Mouse (Mus musculus): Measurements from ENCODE around the gene Mus81. TPM values are rescaled to one million over a fixed set of nuclear protein-coding genes. Genes with fewer than 3 reads are reported as not detected.

Mus81 gene
- polyA plus RNA-seq, 1 experiment from 2014 or later: 57.1 TPM

DNA sequence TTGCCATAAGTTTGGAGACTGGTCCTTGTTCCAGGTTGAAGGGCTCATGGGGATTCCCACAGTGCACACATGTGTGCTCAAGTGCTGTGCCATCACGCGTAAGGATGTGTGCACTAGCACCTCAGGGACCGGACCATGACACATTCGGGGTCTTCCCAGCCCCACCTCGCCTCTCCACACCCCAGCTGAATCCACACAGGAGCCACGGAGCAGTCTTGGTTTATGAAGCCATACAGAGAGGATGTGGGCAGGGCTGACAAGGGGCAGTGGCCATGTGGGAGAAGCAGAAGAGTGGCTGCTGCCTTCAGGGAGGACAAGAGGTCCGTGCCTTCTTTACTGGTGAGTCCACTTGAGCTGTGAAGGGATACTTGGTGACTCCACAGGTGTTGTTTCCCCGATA, 23.2 kb downstream of the Mus81 start:
- H3K4me3 ChIP-seq (ENCODE audit: low read depth, low read length): no peak overlapping the region
- H3K4me1 ChIP-seq (ENCODE audit: control insufficient read depth, insufficient read depth, low read length): peaks cover 11% of the 10 kb centered on the region
- DNase-seq (ENCODE audit: low spot score) (no peak), ATAC-seq (no peak)
- no peak overlapping the region for H3K9ac ChIP-seq (ENCODE audit: low read length)
- H3K27me3 ChIP-seq (replicated peaks; ENCODE audit: control insufficient read depth, insufficient read depth, low read length): no peaks in the 10 kb centered on the region
- no peak overlapping the region for H3K4me2 ChIP-seq (ENCODE audit: low read length)
- no peaks in the 10 kb centered on the region for H3K9me3 ChIP-seq (replicated peaks; ENCODE audit: control insufficient read depth, low read length)
- no peak overlapping the region for H3K27ac ChIP-seq (ENCODE audit: low read depth, low read length)
- H3K36me3 ChIP-seq (ENCODE audit: control insufficient read depth, insufficient read depth, low read length): peaks cover 58% of the 10 kb centered on the region
- 97% methylated on average over 8 of the region's 8 CpGs for WGBS

DNA sequence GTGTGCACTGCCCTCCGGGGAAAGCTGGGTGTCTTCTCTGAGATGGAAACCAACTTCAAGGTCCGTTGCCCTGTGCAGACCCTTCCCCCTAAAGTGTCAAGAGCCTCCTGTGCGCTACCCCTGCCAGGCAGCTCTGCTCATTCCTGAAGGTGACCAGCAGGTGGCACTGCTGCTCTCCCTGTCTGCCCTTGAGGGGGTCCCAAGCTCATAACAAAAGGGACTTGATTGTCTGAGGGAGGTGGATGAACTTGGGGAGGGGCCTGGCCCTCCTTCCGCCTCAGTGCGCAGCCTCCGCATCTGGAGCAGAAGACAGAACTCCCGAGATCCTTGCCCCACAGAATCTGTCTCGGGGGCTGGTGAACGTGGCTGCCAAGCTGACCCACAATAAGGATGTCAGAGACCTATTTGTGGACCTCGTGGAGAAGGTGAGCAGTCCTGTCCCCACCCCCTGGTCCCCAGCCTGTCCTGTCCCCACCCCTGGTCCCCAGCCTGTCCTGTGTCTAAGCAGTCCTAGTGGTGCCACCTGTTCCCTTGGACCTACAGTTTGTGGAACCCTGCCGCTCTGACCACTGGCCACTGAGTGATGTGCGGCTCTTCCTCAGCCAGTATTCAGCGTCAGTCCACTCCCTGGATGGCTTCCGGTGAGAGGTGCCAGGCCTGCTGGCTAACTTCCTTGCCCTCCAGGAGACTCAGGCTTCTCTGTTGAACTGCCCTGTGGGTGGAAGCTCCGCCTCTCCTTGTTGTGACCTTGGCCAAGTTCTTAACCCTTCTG, 24.2 kb downstream of the Mus81 start:
- Histone ChIP-seq H3K9me3 (replicated peaks; ENCODE audit: control insufficient read depth, low read length) (no peaks in the 10 kb centered on the region), H3K27me3 (replicated peaks; ENCODE audit: control insufficient read depth, insufficient read depth, low read length) (no peaks in the 10 kb centered on the region), H3K36me3 (ENCODE audit: control insufficient read depth, insufficient read depth, low read length) (peaks cover 58% of the 10 kb centered on the region), H3K4me2 (ENCODE audit: low read length) (peak overlapping the region; percentile 47), H3K27ac (ENCODE audit: low read depth, low read length) (peak overlapping the region; percentile 52; the same call in 1 of the 2 replicates), H3K9ac (ENCODE audit: low read length) (peak overlapping the region; percentile 58), H3K4me3 (ENCODE audit: low read depth, low read length) (peak overlapping the region; percentile 11), H3K4me1 (ENCODE audit: control insufficient read depth, insufficient read depth, low read length) (peaks cover 14% of the 10 kb centered on the region)
- DNase-seq (ENCODE audit: low spot score): peak; percentile 88
- 41% methylated on average over 15 of the region's 15 CpGs for WGBS
- peak; percentile 62 for ATAC-seq

DNA sequence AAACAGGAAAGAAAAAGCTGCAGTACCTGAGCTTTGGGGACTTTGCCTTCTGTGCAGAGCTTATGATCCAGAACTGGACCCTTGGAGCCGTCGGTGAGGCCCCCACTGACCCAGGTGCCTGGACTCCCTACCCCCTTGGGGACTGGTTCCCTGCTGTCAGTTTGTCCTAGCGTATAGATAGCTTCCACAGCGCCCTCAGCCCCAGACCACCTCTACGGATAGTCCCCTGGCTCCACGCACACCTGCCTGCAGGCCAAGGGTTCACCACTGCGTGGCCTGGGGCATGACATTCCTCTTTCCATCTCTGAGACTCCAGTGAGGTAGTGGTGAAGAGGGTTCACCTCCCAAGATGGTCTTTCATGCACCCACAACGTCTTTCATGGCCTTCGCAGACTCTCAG, 25.0 kb downstream of the Mus81 start:
- Histone ChIP-seq H3K4me3 (ENCODE audit: low read depth, low read length) (no peak overlapping the region), H3K36me3 (ENCODE audit: control insufficient read depth, insufficient read depth, low read length) (peaks cover 58% of the 10 kb centered on the region), H3K27me3 (replicated peaks; ENCODE audit: control insufficient read depth, insufficient read depth, low read length) (no peaks in the 10 kb centered on the region), H3K4me1 (ENCODE audit: control insufficient read depth, insufficient read depth, low read length) (peaks cover 14% of the 10 kb centered on the region), H3K4me2 (ENCODE audit: low read length) (no peak overlapping the region), H3K9ac (ENCODE audit: low read length) (no peak overlapping the region), H3K27ac (ENCODE audit: low read depth, low read length) (no peak overlapping the region), H3K9me3 (replicated peaks; ENCODE audit: control insufficient read depth, low read length) (no peaks in the 10 kb centered on the region)
- ATAC-seq: no peak
- DNase-seq (ENCODE audit: low spot score): no peak
- WGBS: 87% methylated on average over 9 of the region's 9 CpGs

DNA sequence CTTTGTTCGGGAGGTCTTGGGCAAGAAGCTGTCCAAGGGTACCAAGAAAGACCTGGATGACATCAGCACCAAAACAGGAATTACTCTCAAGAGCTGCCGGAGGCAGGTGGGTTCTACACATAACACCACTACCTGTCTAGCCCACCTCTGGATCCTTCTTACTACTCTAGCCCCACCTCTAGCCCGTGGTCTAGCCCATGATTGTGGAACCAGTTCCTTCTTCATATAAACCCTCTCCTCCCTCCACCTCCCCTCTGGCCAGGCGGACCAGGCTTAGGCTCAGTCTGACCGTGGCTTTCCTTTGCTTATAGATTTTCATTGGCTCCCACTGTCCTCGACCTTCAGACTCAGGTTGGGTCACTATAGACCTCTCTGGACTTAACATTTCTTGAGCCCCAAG, 26.8 kb downstream of the Mus81 start:
- DNase-seq (ENCODE audit: low spot score) (no peak), ATAC-seq (no peak)

DNA sequence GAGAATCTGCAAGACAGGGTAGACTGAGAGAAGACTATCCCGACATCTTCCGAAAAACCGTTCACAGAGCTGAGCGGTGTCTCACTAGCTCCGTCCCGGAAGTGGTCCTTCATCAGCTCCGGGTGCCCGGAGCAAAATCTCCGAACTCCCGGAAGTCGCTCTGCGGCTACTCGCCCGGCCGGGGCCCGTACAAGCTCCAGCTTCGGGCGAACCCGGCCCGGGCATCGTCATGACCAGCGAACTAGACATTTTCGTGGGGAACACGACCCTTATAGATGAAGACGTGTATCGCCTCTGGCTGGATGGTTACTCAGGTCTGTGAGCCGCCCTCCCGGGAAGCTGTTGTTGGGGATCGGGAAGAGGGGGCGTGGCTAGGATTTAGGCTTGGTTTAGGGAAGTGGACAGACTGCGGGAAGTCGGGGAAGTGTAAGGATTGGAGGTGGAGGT, 27.7 kb downstream of the Mus81 start, which contains the start of gene Fibp:
Gene Fibp, plus strand, starts transcription at position 151 of the 447 bp plus-strand sequence.
- peak within 1 kb of the TSS; percentile 92 for H3K4me2 ChIP-seq (ENCODE audit: low read length)
- 1% methylated on average over 32 of the region's 32 CpGs for WGBS
- H3K36me3 ChIP-seq (ENCODE audit: control insufficient read depth, insufficient read depth, low read length): peaks cover 33% of the 10 kb centered on the region
- H3K9me3 ChIP-seq (replicated peaks; ENCODE audit: control insufficient read depth, low read length): no peaks in the 10 kb centered on the region
- H3K27ac ChIP-seq (ENCODE audit: low read depth, low read length): peak within 1 kb of the TSS; percentile 55
- peak; percentile 54 for ATAC-seq
- no peaks in the 10 kb centered on the region for H3K27me3 ChIP-seq (replicated peaks; ENCODE audit: control insufficient read depth, insufficient read depth, low read length)
- peak; percentile 94 for DNase-seq (ENCODE audit: low spot score)
- peaks cover 30% of the 10 kb centered on the region for H3K4me1 ChIP-seq (ENCODE audit: control insufficient read depth, insufficient read depth, low read length)
- H3K9ac ChIP-seq (ENCODE audit: low read length): peak within 1 kb of the TSS; percentile 80
- H3K4me3 ChIP-seq (ENCODE audit: low read depth, low read length): peak within 1 kb of the TSS; percentile 81

More for the DNA sequence above, 26.8 kb downstream of the Mus81 start:
- peaks cover 21% of the 10 kb centered on the region for H3K4me1 ChIP-seq (ENCODE audit: control insufficient read depth, insufficient read depth, low read length)
- H3K27me3 ChIP-seq (replicated peaks; ENCODE audit: control insufficient read depth, insufficient read depth, low read length): no peaks in the 10 kb centered on the region
- H3K9me3 ChIP-seq (replicated peaks; ENCODE audit: control insufficient read depth, low read length): no peaks in the 10 kb centered on the region
- H3K27ac ChIP-seq (ENCODE audit: low read depth, low read length): no peak overlapping the region
- peak overlapping the region; percentile 80; the same call in 1 of the 2 replicates for H3K9ac ChIP-seq (ENCODE audit: low read length)
- WGBS: 81% methylated on average over 6 of the region's 6 CpGs
- peaks cover 42% of the 10 kb centered on the region for H3K36me3 ChIP-seq (ENCODE audit: control insufficient read depth, insufficient read depth, low read length)
- H3K4me2 ChIP-seq (ENCODE audit: low read length): peak overlapping the region; percentile 92
- H3K4me3 ChIP-seq (ENCODE audit: low read depth, low read length): peak overlapping the region; percentile 81

DNA sequence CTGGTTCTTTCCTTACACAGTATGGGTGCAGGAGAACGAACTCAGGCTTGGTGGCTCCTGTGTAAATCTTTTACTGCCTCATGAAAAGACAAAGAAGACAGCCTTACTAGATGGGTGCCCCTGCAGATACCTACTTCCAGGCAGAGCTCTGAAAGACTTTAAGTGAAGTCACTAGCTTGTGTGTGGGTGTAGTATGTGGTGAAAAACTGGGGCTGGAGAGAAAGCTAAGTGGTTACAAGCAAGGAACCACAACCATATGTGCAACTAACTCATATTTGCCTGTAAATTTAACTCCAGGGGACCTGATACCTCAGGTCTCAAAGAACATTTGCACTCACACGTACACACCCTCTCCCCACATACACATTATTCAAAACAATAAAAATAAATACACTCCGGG, 28.3 kb downstream of the Mus81 start:
- Histone ChIP-seq H3K4me3 (ENCODE audit: low read depth, low read length) (peak overlapping the region; percentile 81), H3K27me3 (replicated peaks; ENCODE audit: control insufficient read depth, insufficient read depth, low read length) (no peaks in the 10 kb centered on the region), H3K9me3 (replicated peaks; ENCODE audit: control insufficient read depth, low read length) (no peaks in the 10 kb centered on the region), H3K4me1 (ENCODE audit: control insufficient read depth, insufficient read depth, low read length) (peaks cover 34% of the 10 kb centered on the region), H3K27ac (ENCODE audit: low read depth, low read length) (peak overlapping the region; percentile 55; the same call in 1 of the 2 replicates), H3K9ac (ENCODE audit: low read length) (peak overlapping the region; percentile 80), H3K4me2 (ENCODE audit: low read length) (peak overlapping the region; percentile 92), H3K36me3 (ENCODE audit: control insufficient read depth, insufficient read depth, low read length) (peaks cover 27% of the 10 kb centered on the region)
- WGBS: 29% methylated on average over 3 of the region's 3 CpGs
- DNase-seq (ENCODE audit: low spot score) (no peak), ATAC-seq (no peak)

DNA sequence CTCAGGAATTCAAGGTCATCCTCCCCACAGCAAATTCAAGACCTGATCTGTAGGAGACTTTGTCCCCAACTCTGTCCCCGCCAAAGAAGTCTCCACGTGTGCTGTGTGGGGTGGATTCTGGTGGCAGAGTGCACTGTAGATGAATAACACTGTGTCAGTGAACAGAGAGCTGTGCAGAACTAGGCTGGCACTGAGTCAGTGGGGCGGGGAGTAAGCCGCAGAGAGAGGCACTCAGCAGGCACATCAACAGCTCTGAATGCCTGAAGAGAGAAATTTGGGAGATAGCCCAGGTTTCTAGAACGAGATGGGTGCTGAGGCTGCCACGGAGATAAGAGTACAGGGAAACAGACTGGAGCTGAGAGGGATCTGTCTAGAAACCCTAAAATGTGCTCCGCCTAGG, 29.2 kb downstream of the Mus81 start:
- Histone ChIP-seq H3K4me3 (ENCODE audit: low read depth, low read length) (no peak overlapping the region), H3K9ac (ENCODE audit: low read length) (no peak overlapping the region), H3K9me3 (replicated peaks; ENCODE audit: control insufficient read depth, low read length) (no peaks in the 10 kb centered on the region), H3K4me1 (ENCODE audit: control insufficient read depth, insufficient read depth, low read length) (peaks cover 32% of the 10 kb centered on the region), H3K4me2 (ENCODE audit: low read length) (no peak overlapping the region), H3K36me3 (ENCODE audit: control insufficient read depth, insufficient read depth, low read length) (peaks cover 21% of the 10 kb centered on the region), H3K27ac (ENCODE audit: low read depth, low read length) (no peak overlapping the region), H3K27me3 (replicated peaks; ENCODE audit: control insufficient read depth, insufficient read depth, low read length) (no peaks in the 10 kb centered on the region)
- no peak for DNase-seq (ENCODE audit: low spot score)
- ATAC-seq: no peak
- 60% methylated on average over 7 of the region's 7 CpGs for WGBS

DNA sequence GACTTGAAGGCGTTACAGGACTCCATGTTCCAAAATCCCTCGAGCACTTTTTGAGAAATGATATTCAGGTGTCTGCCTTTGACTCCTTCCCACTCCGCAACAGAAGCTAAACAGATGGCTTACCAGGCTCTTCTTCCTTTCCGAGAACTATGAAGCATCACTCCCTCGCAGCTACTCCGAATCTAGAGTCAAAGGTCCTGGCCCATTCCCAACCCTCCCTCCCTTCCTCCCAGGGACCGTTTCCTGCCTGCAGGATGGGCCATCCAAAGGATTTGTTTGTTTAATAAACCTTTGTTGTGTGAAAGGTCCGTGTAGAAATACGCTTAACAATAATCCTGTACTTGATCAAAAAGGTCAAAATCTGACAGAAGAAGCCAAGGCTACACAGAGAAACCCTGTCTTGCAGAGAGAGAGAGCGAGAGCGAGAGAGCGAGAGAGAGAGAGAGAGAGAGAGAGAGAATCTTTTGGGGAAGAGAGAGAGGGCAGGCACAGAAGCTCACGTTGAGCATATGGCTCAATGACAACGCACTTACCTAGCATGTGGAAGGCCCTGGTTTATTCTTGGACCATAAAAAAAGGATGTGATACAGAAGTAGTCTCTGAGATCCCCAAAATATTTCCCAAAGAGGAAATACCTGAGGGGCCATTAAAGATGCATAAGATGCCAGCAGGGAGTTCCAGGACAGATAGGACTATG, 30.3 kb downstream of the Mus81 start, which contains the start of gene Ccdc85b:
Gene Ccdc85b, minus strand, starts transcription at position 149 of the 697 bp plus-strand sequence.
- no peaks in the 10 kb centered on the region for H3K27me3 ChIP-seq (replicated peaks; ENCODE audit: control insufficient read depth, insufficient read depth, low read length)
- DNase-seq (ENCODE audit: low spot score) (no peak), ATAC-seq (peak; percentile 14)
- no peaks in the 10 kb centered on the region for H3K9me3 ChIP-seq (replicated peaks; ENCODE audit: control insufficient read depth, low read length)
- H3K9ac ChIP-seq (ENCODE audit: low read length): peak within 1 kb of the TSS; percentile 88
- peak within 1 kb of the TSS; percentile 88 for H3K4me2 ChIP-seq (ENCODE audit: low read length)
- peak within 1 kb of the TSS; percentile 94 for H3K27ac ChIP-seq (ENCODE audit: low read depth, low read length)
- 13% methylated on average over 14 of the region's 14 CpGs for WGBS
- peaks cover 14% of the 10 kb centered on the region for H3K36me3 ChIP-seq (ENCODE audit: control insufficient read depth, insufficient read depth, low read length)
- peak within 1 kb of the TSS; percentile 74 for H3K4me3 ChIP-seq (ENCODE audit: low read depth, low read length)
- H3K4me1 ChIP-seq (ENCODE audit: control insufficient read depth, insufficient read depth, low read length): peaks cover 30% of the 10 kb centered on the region

All from forebrain, embryonic 14.5 days (tissue).